Comparison of ENCODE assay signal across 18 mouse cellular contexts in the genomic region with DNA sequence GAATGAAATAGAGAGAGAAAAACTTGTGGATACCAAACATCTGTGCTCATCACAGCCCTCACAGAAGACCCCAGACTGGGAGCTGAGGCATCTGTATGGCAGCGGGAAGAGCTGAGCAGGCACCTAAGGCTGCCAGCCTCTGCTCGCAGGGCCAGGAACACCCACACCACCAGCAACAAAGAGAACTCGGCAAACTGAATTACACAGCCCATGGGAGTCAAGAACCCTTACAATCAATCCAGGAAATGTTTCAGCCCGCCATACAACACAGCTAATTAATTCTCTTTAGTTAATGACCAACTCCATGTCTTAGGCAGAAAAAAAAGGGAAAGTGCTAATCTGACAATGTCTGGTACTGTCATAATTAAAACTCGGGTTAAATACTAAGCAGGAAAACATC.
A peak's percentile ranks its signal among the peaks of the same experiment; 100 is the strongest.
DNase-seq lines count a peak whose midpoint lies in the region; ATAC-seq and TF ChIP-seq lines count a peak whose summit lies in the region.
"Had no signal": no experiment of that assay in that cellular context is flagged by ENCODE, and none has a peak within 500 bp of the region (broad histone marks: within the 10 kb centered on the region; RNA-seq: fewer than 3 reads in every experiment).

No protein-coding gene starts in this region.

- H3K36me3 ChIP-seq in forebrain, postnatal 0 days (ENCODE audit: insufficient read depth), result no peaks in the 10 kb centered on the region
- no peaks in the 10 kb centered on the region for H3K36me3 ChIP-seq in forebrain, embryonic 11.5 days (ENCODE audit: control insufficient read depth, insufficient read depth, low read length)
- no peaks in the 10 kb centered on the region for H3K36me3 ChIP-seq in kidney, embryonic 15.5 days
- no peaks in the 10 kb centered on the region for H3K36me3 ChIP-seq in lung, embryonic 14.5 days (ENCODE audit: insufficient read depth)
- H3K36me3 ChIP-seq in neural tube, embryonic 15.5 days, result no peaks in the 10 kb centered on the region
- H3K36me3 ChIP-seq: embryonic facial prominence, embryonic 10.5 days; heart, embryonic 13.5 days; hindbrain, embryonic 12.5 days had no signal

- no peak overlapping the region for H3K9ac ChIP-seq in forebrain, postnatal 0 days
- H3K9ac ChIP-seq in forebrain, embryonic 11.5 days (ENCODE audit: low read length), result no peak overlapping the region
- H3K9ac ChIP-seq in kidney, embryonic 15.5 days, result no peak overlapping the region
- no peak overlapping the region for H3K9ac ChIP-seq in lung, embryonic 14.5 days
- no peak overlapping the region for H3K9ac ChIP-seq in neural tube, embryonic 15.5 days (replicated peaks)
- H3K9ac ChIP-seq: heart, embryonic 13.5 days; hindbrain, embryonic 12.5 days had no signal

- H3K27me3 ChIP-seq in forebrain, postnatal 0 days (ENCODE audit: insufficient read depth, low read length), result no peaks in the 10 kb centered on the region
- no peaks in the 10 kb centered on the region for H3K27me3 ChIP-seq in forebrain, embryonic 11.5 days (ENCODE audit: control insufficient read depth, insufficient read depth, low read length)
- no peaks in the 10 kb centered on the region for H3K27me3 ChIP-seq in kidney, embryonic 15.5 days
- H3K27me3 ChIP-seq in lung, embryonic 14.5 days (ENCODE audit: insufficient read depth, low read length), result no peaks in the 10 kb centered on the region
- no peaks in the 10 kb centered on the region for H3K27me3 ChIP-seq in neural tube, embryonic 15.5 days (replicated peaks)
- H3K27me3 ChIP-seq: CH12.LX; heart, embryonic 13.5 days; hindbrain, embryonic 12.5 days had no signal

- no peak overlapping the region for H3K4me3 ChIP-seq in forebrain, postnatal 0 days (ENCODE audit: low read depth, low read length)
- H3K4me3 ChIP-seq in forebrain, embryonic 11.5 days (ENCODE audit: low read depth, low read length), result no peak overlapping the region
- H3K4me3 ChIP-seq in kidney, embryonic 15.5 days (replicated peaks), result no peak overlapping the region
- H3K4me3 ChIP-seq in lung, embryonic 14.5 days (ENCODE audit: low read depth, low read length), result no peak overlapping the region
- no peak overlapping the region for H3K4me3 ChIP-seq in neural tube, embryonic 15.5 days (replicated peaks)
- H3K4me3 ChIP-seq: embryonic facial prominence, embryonic 10.5 days; heart, embryonic 13.5 days; hindbrain, embryonic 12.5 days had no signal

- 16% methylated on average over 5 of the region's 5 CpGs for WGBS in forebrain, postnatal 0 days
- WGBS in forebrain, embryonic 11.5 days, result 55% methylated on average over 5 of the region's 5 CpGs
- 53% methylated on average over 5 of the region's 5 CpGs for WGBS in kidney, embryonic 15.5 days
- 65% methylated on average over 5 of the region's 5 CpGs for WGBS in lung, embryonic 14.5 days
- WGBS in neural tube, embryonic 15.5 days, result 26% methylated on average over 5 of the region's 5 CpGs

- peak; percentile 27; the same call in 1 of the 2 replicates for ATAC-seq in forebrain, postnatal 0 days
- ATAC-seq in forebrain, embryonic 11.5 days (replicated peaks; ENCODE audit: low FRiP score), result no peak
- no peak for ATAC-seq in kidney, embryonic 15.5 days (replicated peaks; ENCODE audit: low FRiP score)
- ATAC-seq in lung, embryonic 14.5 days (ENCODE audit: insufficient read depth), result no peak
- ATAC-seq in neural tube, embryonic 15.5 days (ENCODE audit: low FRiP score), result peak; percentile 53; the same call in 1 of the 2 replicates
- ATAC-seq: hindbrain, embryonic 16.5 days had no signal

- no peaks in the 10 kb centered on the region for H3K9me3 ChIP-seq in forebrain, postnatal 0 days (ENCODE audit: low read length)
- H3K9me3 ChIP-seq in forebrain, embryonic 11.5 days (ENCODE audit: control insufficient read depth, low read length), result no peaks in the 10 kb centered on the region
- no peaks in the 10 kb centered on the region for H3K9me3 ChIP-seq in kidney, embryonic 15.5 days (replicated peaks)
- no peaks in the 10 kb centered on the region for H3K9me3 ChIP-seq in lung, embryonic 14.5 days (ENCODE audit: low read depth, low read length)
- H3K9me3 ChIP-seq in neural tube, embryonic 15.5 days (replicated peaks), result no peaks in the 10 kb centered on the region
- H3K9me3 ChIP-seq: embryonic facial prominence, embryonic 10.5 days; heart, embryonic 13.5 days; hindbrain, embryonic 12.5 days had no signal

- no peak overlapping the region for H3K27ac ChIP-seq in forebrain, postnatal 0 days (ENCODE audit: low read depth, low read length)
- H3K27ac ChIP-seq in forebrain, embryonic 11.5 days (ENCODE audit: low read depth, low read length), result no peak overlapping the region
- H3K27ac ChIP-seq in kidney, embryonic 15.5 days, result peak overlapping the region; percentile 54; the same call in 1 of the 2 replicates
- H3K27ac ChIP-seq in lung, embryonic 14.5 days (ENCODE audit: low read depth), result peak overlapping the region; percentile 30; the same call in 1 of the 2 replicates
- no peak overlapping the region for H3K27ac ChIP-seq in neural tube, embryonic 15.5 days (replicated peaks)
- H3K27ac ChIP-seq: embryonic facial prominence, embryonic 10.5 days; heart, embryonic 13.5 days; hindbrain, embryonic 12.5 days had no signal

- TF ChIP-seq CTCF in forebrain, postnatal 0 days (IDR thresholded peaks at IDR 0.05; ENCODE audit: low read depth), result no peak
- no peak for TF ChIP-seq CTCF in lung, embryonic 14.5 days (IDR thresholded peaks at IDR 0.05; ENCODE audit: low read depth)

- H3K4me1 ChIP-seq in forebrain, postnatal 0 days (ENCODE audit: insufficient read depth), result peaks cover 12% of the 10 kb centered on the region
- 0 out of 2 replicates have a peak, but pooled peaks cover 8% of the 10 kb centered on the region for H3K4me1 ChIP-seq in forebrain, embryonic 11.5 days (replicated peaks; ENCODE audit: control insufficient read depth, insufficient read depth, low read length)
- peaks cover 58% of the 10 kb centered on the region for H3K4me1 ChIP-seq in kidney, embryonic 15.5 days
- peaks cover 28% of the 10 kb centered on the region for H3K4me1 ChIP-seq in lung, embryonic 14.5 days (ENCODE audit: insufficient read depth)
- H3K4me1 ChIP-seq in neural tube, embryonic 15.5 days, result peaks cover 40% of the 10 kb centered on the region

- no peak for DNase-seq in forebrain, postnatal 0 days
- no peak for DNase-seq in forebrain, embryonic 11.5 days (ENCODE audit: low spot score)
- no peak for DNase-seq in kidney, adult 11 months
- no peak for DNase-seq in lung, embryonic 14.5 days
- DNase-seq in lung, adult 18-20 months, result no peak
- DNase-seq: adrenal gland, adult 2 months; adrenal gland, postnatal 25 days; cerebellum, adult 2 months; cerebellum, postnatal 10 days; gastrocnemius, postnatal 36 days; heart, postnatal 36 days had no signal

- no peak overlapping the region for H3K4me2 ChIP-seq in forebrain, postnatal 0 days (ENCODE audit: low read depth)
- no peak overlapping the region for H3K4me2 ChIP-seq in forebrain, embryonic 11.5 days (ENCODE audit: low read depth, low read length, severe bottlenecking)
- H3K4me2 ChIP-seq in kidney, embryonic 15.5 days, result no peak overlapping the region
- H3K4me2 ChIP-seq in lung, embryonic 14.5 days, result no peak overlapping the region
- H3K4me2 ChIP-seq in neural tube, embryonic 15.5 days, result no peak overlapping the region
- H3K4me2 ChIP-seq: heart, embryonic 13.5 days; hindbrain, embryonic 12.5 days had no signal

Comparison
In these comparisons a context has a peak if more than half of its experiments do, and no peak if none do; other contexts are left out.
1. ATAC-seq: peak in forebrain, postnatal 0 days (single experiment) and neural tube, embryonic 15.5 days (single experiment); none in forebrain, embryonic 11.5 days (single experiment), kidney, embryonic 15.5 days (single experiment) and lung, embryonic 14.5 days (single experiment).
2. H3K27ac ChIP-seq: peak in kidney, embryonic 15.5 days (single experiment) and lung, embryonic 14.5 days (single experiment); none in forebrain, postnatal 0 days (single experiment), forebrain, embryonic 11.5 days (single experiment) and neural tube, embryonic 15.5 days (single experiment).